8 mouse cellular contexts compared by ENCODE assay signal in genomic region chr9:54586199-54587061, GRCm38 (mm10). TPM values are rescaled to one million over a fixed set of nuclear protein-coding genes. Genes with fewer than 3 reads are reported as not detected.
DNase-seq lines count a peak whose midpoint lies in the region; ATAC-seq and TF ChIP-seq lines count a peak whose summit lies in the region.

Gene Idh3a (plus strand): TSS chr9:54586334.

- H3K9me3 ChIP-seq in ES-E14 (ENCODE audit: control insufficient read depth, insufficient read depth, low read depth, low read length), result no peaks in the 10 kb centered on the region
- H3K9me3 ChIP-seq in forebrain, embryonic 16.5 days (ENCODE audit: control insufficient read depth, low read length), result no peaks in the 10 kb centered on the region
- H3K9me3 ChIP-seq in lung, embryonic 14.5 days (ENCODE audit: low read depth, low read length), result no peaks in the 10 kb centered on the region

- peak; percentile 72; the same call in 1 of the 2 replicates for TF ChIP-seq POLR2A in olfactory bulb, adult 2 months (IDR thresholded peaks at IDR 0.05; ENCODE audit: insufficient read depth, low read depth, low read length)
- TF ChIP-seq POLR2A in thymus, adult 2 months (IDR thresholded peaks at IDR 0.05; ENCODE audit: control insufficient read depth, extremely low read depth, insufficient read depth, low read length, poor library complexity), result peak; percentile 74

- H3K36me3 ChIP-seq in ES-E14 (ENCODE audit: control insufficient read depth, insufficient read depth, low read length, poor library complexity, severe bottlenecking), result peaks cover 8% of the 10 kb centered on the region; the same call in 1 of the 2 replicates
- 0 out of 2 replicates have a peak, but pooled peaks cover 2% of the 10 kb centered on the region for H3K36me3 ChIP-seq in forebrain, embryonic 16.5 days (ENCODE audit: control insufficient read depth, insufficient read depth)
- peaks cover 12% of the 10 kb centered on the region; the same call in 1 of the 2 replicates for H3K36me3 ChIP-seq in lung, embryonic 14.5 days (ENCODE audit: insufficient read depth)
- H3K36me3 ChIP-seq in thymus, adult 2 months (ENCODE audit: control insufficient read depth, insufficient read depth, low read length), result peaks cover 6% of the 10 kb centered on the region; the same call in 1 of the 2 replicates

- DNase-seq in ES-E14 (ENCODE audit: low read depth, low spot score), result peak; percentile 91
- peak; percentile 93 for DNase-seq in cerebellum, adult 11-12 months
- peak; percentile 98 for DNase-seq in heart, postnatal 36 days
- peak; percentile 97 to 98 for DNase-seq in layer of hippocampus, adult 2 months (ENCODE audit: low spot score in 2 of 2)
- DNase-seq in lung, embryonic 14.5 days, result peak; percentile 99
- peak; percentile 99 for DNase-seq in thymus, adult 2 months

- intact Hi-C loops in heart, postnatal 36 days (cut with DNase I), result loop anchor here (2.0 to 10.0 kb wide), 3 partner anchors 26 to 1348 kb away; partner anchors contain the start of genes Cib2, Dmxl2 and Scaper

- H3K9ac ChIP-seq in ES-E14 (ENCODE audit: insufficient read depth, low read depth, low read length, poor library complexity, severe bottlenecking), result peak within 1 kb of the TSS; percentile 88
- H3K9ac ChIP-seq in forebrain, embryonic 16.5 days (replicated peaks; ENCODE audit: low read depth, low read length), result peak within 1 kb of the TSS; percentile 90
- peak within 1 kb of the TSS; percentile 78 for H3K9ac ChIP-seq in lung, embryonic 14.5 days

- no peak within 1 kb of the TSS; the same call in 1 of the 2 replicates for H3K27ac ChIP-seq in ES-E14 (ENCODE audit: insufficient read depth, low read depth, low read length, poor library complexity, severe bottlenecking)
- peak within 1 kb of the TSS; percentile 53 for H3K27ac ChIP-seq in forebrain, embryonic 16.5 days (ENCODE audit: low read length)
- H3K27ac ChIP-seq in layer of hippocampus, adult 2 months, result peak within 1 kb of the TSS; percentile 96
- no peak within 1 kb of the TSS for H3K27ac ChIP-seq in lung, embryonic 14.5 days (ENCODE audit: low read depth)
- H3K27ac ChIP-seq in olfactory bulb, adult 2 months (ENCODE audit: insufficient read depth, low read depth, low read length), result peak within 1 kb of the TSS; percentile 11; the same call in 1 of the 2 replicates
- no peak within 1 kb of the TSS for H3K27ac ChIP-seq in thymus, adult 2 months (ENCODE audit: control insufficient read depth, insufficient read depth, low read length)

- no peaks in the 10 kb centered on the region for H3K27me3 ChIP-seq in forebrain, embryonic 16.5 days (replicated peaks; ENCODE audit: control insufficient read depth, insufficient read depth, low read length)
- H3K27me3 ChIP-seq in lung, embryonic 14.5 days (ENCODE audit: insufficient read depth, low read length), result no peaks in the 10 kb centered on the region
- no peaks in the 10 kb centered on the region for H3K27me3 ChIP-seq in thymus, adult 2 months (ENCODE audit: control insufficient read depth, insufficient read depth, low read length)

- peak within 1 kb of the TSS; percentile 94 to 96 for H3K4me3 ChIP-seq in ES-E14 (ENCODE audit: insufficient read depth in 1 of 2, low read depth in 1 of 2, low read length in 2 of 2, poor library complexity in 1 of 2, severe bottlenecking in 1 of 2)
- H3K4me3 ChIP-seq in forebrain, embryonic 16.5 days (replicated peaks; ENCODE audit: low read length), result peak within 1 kb of the TSS; percentile 53
- peak within 1 kb of the TSS; percentile 93 for H3K4me3 ChIP-seq in layer of hippocampus, adult 2 months
- peak within 1 kb of the TSS; percentile 82 for H3K4me3 ChIP-seq in lung, embryonic 14.5 days (ENCODE audit: low read depth, low read length)
- peak within 1 kb of the TSS; percentile 59 for H3K4me3 ChIP-seq in olfactory bulb, adult 2 months (ENCODE audit: insufficient read depth, low read depth, low read length)
- H3K4me3 ChIP-seq in thymus, adult 2 months (ENCODE audit: control insufficient read depth, insufficient read depth, low read length), result peak within 1 kb of the TSS; percentile 69

- in situ Hi-C loops in ES-E14 (cut with MboI; ENCODE audit: low sequenced_read_pairs in 2 of 2, unreplicated experiment in 2 of 2), result no loop called here

- H3K4me2 ChIP-seq in forebrain, embryonic 16.5 days (ENCODE audit: low read length), result peak within 1 kb of the TSS; percentile 83
- peak within 1 kb of the TSS; percentile 91 for H3K4me2 ChIP-seq in lung, embryonic 14.5 days

- no peak for TF ChIP-seq CTCF in layer of hippocampus, adult 2 months (conservative IDR thresholded peaks at IDR 0.05)
- no peak for TF ChIP-seq CTCF in lung, embryonic 14.5 days (IDR thresholded peaks at IDR 0.05; ENCODE audit: low read depth)
- no peak for TF ChIP-seq CTCF in olfactory bulb, adult 2 months (IDR thresholded peaks at IDR 0.05; ENCODE audit: insufficient read depth, low read depth, low read length)
- 0 out of 2 replicates have a peak, but pooled peaks have one; percentile 5 for TF ChIP-seq CTCF in thymus, adult 2 months (IDR thresholded peaks at IDR 0.05; ENCODE audit: borderline replicate concordance, control insufficient read depth, extremely low read depth, insufficient read depth, low read length, poor library complexity)

- ATAC-seq in forebrain, embryonic 16.5 days, result peak; percentile 99
- ATAC-seq in lung, embryonic 14.5 days (ENCODE audit: insufficient read depth), result peak; percentile 99

- H3K4me1 ChIP-seq in ES-E14 (ENCODE audit: control insufficient read depth in 2 of 2, insufficient read depth in 2 of 2, low read length in 2 of 2, poor library complexity in 1 of 2), result 0 out of 4 replicates have a peak, but pooled peaks cover 4 to 5% of the 10 kb centered on the region in 2 experiments
- H3K4me1 ChIP-seq in forebrain, embryonic 16.5 days (replicated peaks; ENCODE audit: control insufficient read depth, insufficient read depth, low read length), result peaks cover 21% of the 10 kb centered on the region
- H3K4me1 ChIP-seq in lung, embryonic 14.5 days (ENCODE audit: insufficient read depth), result peaks cover 11% of the 10 kb centered on the region; the same call in 1 of the 2 replicates
- H3K4me1 ChIP-seq in olfactory bulb, adult 2 months (ENCODE audit: control insufficient read depth, insufficient read depth, low read length), result peaks cover 4% of the 10 kb centered on the region; the same call in 1 of the 2 replicates
- H3K4me1 ChIP-seq in thymus, adult 2 months (replicated peaks; ENCODE audit: control insufficient read depth, insufficient read depth, low read length), result peaks cover 5% of the 10 kb centered on the region; the same call in 1 of the 2 replicates

- 0% methylated on average over 73 of the region's 73 CpGs for WGBS in forebrain, embryonic 16.5 days
- WGBS in lung, embryonic 14.5 days, result under 1% methylated on average over 73 of the region's 73 CpGs
- 1% methylated on average over 73 of the region's 73 CpGs for WGBS in olfactory bulb, adult 2 months
- under 1% methylated on average over 72 of the region's 73 CpGs for WGBS in thymus, adult 2 months

TF ChIP-seq in ES-E14, 5 proteins besides CTCF, POLR2A, EP300 and RAD21:
- TF ChIP-seq HCFC1 (IDR thresholded peaks at IDR 0.05; ENCODE audit: borderline replicate concordance, insufficient read depth, low read length), result no peak
- no peak for TF ChIP-seq CHD2 (IDR thresholded peaks at IDR 0.05; ENCODE audit: low read depth, low read length)
- TF ChIP-seq MAFK (IDR thresholded peaks at IDR 0.05; ENCODE audit: insufficient read depth, low read depth, low read length), result no peak
- no peak for TF ChIP-seq ZC3H11A (IDR thresholded peaks at IDR 0.05; ENCODE audit: borderline replicate concordance, low read depth, low read length)
TF ChIP-seq in ES-E14: peak in this region for 0.

RNA-seq across cellular contexts. Expression of gene Idh3a, which starts in this region (rescaled TPM):
- 58.2 and 79.2 TPM in 2 replicates for total RNA-seq in ES-E14 (2012; rRNA removed)
- 151 and 163 TPM in 2 replicates for polyA plus RNA-seq in forebrain, embryonic 16.5 days (2015; fragmentation: Nextera tagmentation; extraction: Ambion mirVana)
- total RNA-seq in heart, postnatal 36 days (2021), result 100 to 1,000 TPM; 577 to 619 TPM
- 100 to 1,000 TPM; 159 to 179 TPM for total RNA-seq in layer of hippocampus, adult 2 months (2021)
- polyA plus RNA-seq in lung, embryonic 14.5 days (2014; fragmentation: Nextera tagmentation; extraction: Ambion mirVana), result 106 and 112 TPM in 2 replicates
- polyA plus RNA-seq in olfactory bulb, adult 2 months (2012; ENCODE audit: insufficient read depth, insufficient read length, low replicate concordance, missing spikeins), result not detected in 2 replicates
- 44.6 and 50.1 TPM in 2 replicates for polyA plus RNA-seq in thymus, adult 2 months (2012; rRNA removed)

Comparison
In these comparisons a context has a peak if more than half of its experiments do, and no peak if none do; other contexts are left out.
1. RNA of gene Idh3a (polyA plus RNA-seq): 151 to 163 TPM in forebrain, embryonic 16.5 days, 106 to 112 TPM in lung, embryonic 14.5 days and 44.6 to 50.1 TPM in thymus, adult 2 months; not detected in olfactory bulb, adult 2 months; every median in the first group is over 10 times any median in the second.
2. H3K27ac ChIP-seq: peak in forebrain, embryonic 16.5 days (single experiment), layer of hippocampus, adult 2 months (single experiment) and olfactory bulb, adult 2 months (single experiment); none in ES-E14 (single experiment), lung, embryonic 14.5 days (single experiment) and thymus, adult 2 months (single experiment).
3. Peak in every context shown above with its lines, with median percentiles within 50 percentile points of each other: DNase-seq, H3K4me3 ChIP-seq and H3K9ac ChIP-seq.